Mouse (Mus musculus) erythroblast, adult 5-6 weeks (primary cell): ENCODE measurements around the gene Slc30a2. TPM values are rescaled to one million over a fixed set of nuclear protein-coding genes. Genes with fewer than 3 reads are reported as not detected.
"Not testable (repeated sequence)": the region's sequence is repeated elsewhere in the genome, so short reads cannot be mapped to it uniquely, and the experiment has no call there.

Source experiments
- ATAC-seq: replicated peaks from 2 replicates; pipeline ENCODE4 v1.8.0; 2016; ENCODE audit warnings: moderate number of reproducible peaks, mild to moderate bottlenecking, moderate TSS enrichment, inconsistent platforms; ENCODE audit not compliant: poor library complexity, low FRiP score, severe bottlenecking
- total RNA-seq, 2 experiments: library from RNA; stranded (forward) in 1 of 2; stranded (reverse) in 1 of 2; fragments of 150-400 nt in 1 of 2; fragments of 200-764, 138-1000 nt in 1 of 2; gene quantifications; 2 replicates each; pipeline versions ENCODE4 v1.2.3 to v1.2.4; 2015 to 2017; ENCODE audit warnings: low replicate concordance in 2 of 2

The Slc30a2 gene
- total RNA-seq (2015; ENCODE audit: low replicate concordance), result not detected in 2 replicates
- total RNA-seq (2017; ENCODE audit: low replicate concordance), result not detected in 2 replicates

DNA sequence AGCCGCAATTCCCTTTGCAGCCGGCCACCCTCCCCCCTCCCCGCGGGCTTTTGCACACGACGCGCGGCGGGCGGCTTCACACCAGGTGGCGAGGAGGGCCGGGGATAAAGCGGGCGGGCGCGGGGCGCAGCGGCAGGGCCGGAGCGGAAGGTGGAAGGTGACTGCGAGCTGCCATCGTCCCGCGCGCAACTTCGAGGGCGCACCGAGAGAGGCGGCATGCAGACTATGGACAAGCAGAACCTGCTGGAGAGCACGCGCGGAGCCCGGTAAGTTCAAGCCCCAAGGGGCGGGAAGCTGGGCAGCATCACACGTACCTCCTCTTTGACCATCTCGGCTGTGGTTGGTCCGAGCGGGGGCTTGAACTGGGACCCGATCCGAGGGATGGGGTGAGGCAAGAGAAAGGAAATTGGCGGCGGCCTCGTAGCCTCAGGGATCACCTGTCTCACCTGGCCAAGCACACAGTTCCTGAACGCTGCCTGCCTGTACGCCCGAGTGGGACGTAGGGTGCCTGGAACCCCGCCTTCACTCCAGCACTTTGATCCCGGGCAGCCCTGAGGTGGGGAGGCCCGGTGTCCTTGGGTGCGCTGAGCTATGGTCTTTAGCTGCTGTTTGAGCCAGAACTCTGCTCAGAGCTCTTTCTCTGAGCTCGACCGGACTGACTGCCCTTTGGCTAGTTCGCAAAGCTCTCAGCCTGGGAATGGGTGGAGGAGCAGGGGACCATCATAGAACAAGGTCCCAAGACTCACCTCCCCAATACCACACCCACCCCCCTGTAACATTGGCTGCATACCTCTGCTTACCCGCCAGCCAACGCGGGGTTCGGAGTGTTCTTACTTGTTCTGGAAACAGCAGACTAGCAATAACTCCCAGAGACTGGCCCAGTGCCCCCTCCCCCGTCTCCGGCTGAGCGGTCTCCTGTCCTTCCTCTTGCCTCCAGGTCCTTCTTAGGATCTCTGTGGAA lies at the start of gene Slc30a2:
Gene Slc30a2, plus strand, starts transcription at position 111 of the 961 bp plus-strand sequence.
- ATAC-seq, result no peak

DNA sequence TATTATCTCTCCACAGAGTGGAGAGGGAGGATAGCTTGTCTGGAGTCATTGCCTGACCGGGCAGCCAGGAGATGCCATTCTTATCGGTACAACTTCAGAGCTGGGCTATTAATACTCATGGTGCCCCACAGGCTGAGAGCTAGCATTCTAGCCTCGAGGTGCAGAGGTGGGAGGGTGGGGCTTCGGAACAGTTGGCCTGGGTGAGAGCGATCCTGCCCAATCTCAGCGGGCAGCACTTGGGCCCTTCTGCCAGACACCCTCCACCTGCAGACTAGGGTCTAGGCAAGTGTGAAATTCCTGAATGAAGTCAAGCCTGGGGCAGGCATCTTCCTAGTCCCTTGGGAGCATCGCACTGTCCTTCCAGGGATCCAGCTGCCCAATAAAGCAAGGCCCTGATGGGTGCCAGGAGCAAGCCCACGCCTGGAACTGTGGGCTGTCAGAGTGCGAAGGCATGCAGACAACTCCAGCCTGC lies 49.3 kb upstream of the Slc30a2 start:
- no peak for ATAC-seq

DNA sequence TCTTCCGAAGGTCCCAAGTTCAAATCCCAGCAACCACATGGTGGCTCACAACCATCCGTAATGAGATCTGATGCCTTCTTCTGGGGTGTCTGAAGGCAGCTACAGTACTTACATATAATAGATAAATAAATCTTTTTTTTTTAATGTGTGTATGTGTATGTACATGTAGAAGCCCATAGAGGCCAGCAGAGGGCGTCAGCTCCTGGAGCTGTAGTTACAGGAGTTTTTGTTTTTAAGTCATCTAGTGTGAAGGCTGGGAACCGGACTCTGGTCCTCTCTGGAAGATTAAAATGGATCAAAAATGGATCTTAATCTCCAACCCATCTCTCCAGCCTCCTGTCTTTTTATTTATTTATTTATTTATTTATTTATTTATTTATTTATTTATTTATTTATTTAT lies 46.9 kb upstream of the Slc30a2 start:
- not testable (repeated sequence) for ATAC-seq

DNA sequence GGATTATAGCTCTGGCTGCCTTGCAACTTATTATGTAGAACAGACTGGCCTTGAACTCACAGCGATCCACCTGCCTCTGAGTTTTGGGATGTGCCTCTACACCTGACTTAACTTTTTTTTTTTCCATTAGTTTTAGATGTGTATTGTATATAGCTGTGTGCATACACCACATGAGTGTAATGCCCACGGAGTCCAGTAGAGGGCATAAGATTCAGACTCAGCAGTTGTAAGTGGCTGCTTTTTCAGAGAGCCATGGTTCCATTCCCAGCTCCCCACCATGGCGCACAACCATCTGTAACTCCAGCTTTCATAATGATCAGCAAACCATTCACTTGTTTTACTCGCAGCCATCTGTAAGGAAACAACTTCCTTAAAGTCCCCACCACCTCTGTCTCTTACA lies 46.5 kb upstream of the Slc30a2 start:
- ATAC-seq, result no peak

DNA sequence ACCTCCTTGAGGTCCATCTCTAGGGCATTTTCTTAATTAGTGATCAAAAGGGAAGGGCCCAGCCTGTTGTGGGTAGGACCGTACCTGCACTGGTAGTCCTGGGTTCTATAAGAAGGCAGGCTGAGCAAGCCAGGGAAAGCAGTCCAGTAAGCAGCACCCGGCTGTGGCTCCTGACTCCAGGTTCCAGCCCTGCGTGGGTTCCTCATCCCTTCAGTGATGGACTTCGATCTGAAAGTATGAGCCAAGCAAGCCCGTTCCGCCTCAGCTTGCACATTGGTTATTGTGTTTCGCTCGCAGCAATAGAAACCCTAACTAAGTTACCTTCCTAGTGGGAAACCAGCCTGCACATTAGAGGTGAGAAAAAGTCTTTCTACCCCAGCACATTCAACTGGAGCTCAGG lies 45.6 kb upstream of the Slc30a2 start:
- no peak for ATAC-seq

DNA sequence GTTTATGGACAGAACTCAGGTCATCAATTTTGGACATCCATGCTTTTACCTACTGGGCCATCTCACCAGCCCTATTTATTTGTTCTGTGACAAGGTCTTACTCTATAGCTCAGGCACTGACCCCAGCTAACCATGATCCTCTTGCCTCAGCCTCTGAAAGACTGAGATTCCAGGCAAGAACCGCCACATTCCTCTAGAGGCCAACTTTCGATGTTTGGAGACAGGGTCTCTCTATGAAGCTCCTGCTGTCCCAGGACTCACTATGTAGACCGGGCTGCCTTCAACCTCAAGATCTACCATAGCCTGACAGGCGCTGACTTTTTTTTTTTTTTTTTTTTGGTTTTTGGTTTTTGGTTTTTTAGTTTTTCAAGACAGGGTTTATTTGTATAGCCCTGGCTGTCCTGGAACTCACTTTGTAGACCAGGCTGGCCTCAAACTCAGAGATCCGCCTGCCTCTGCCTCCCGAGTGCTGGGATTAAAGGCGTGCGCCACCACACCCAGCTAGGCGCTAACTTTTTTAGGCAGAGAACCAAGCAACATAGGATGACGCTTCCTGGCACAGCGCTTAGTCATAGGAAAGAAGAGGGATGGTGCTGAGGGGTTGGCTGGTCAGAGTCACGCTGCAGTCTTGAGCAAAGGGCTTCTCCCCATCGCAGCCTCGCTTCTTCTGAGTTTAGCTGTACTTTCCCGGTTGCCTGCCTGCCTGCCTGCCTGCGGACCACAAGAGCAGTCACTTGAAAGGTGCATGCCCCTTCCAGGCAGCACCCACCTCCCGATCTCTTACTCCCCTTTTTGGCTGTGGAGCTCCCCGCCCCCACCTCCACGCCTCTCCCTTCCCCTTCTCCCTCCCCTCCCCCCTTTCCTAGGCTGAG lies 44.1 kb upstream of the Slc30a2 start:
- ATAC-seq, result no peak

DNA sequence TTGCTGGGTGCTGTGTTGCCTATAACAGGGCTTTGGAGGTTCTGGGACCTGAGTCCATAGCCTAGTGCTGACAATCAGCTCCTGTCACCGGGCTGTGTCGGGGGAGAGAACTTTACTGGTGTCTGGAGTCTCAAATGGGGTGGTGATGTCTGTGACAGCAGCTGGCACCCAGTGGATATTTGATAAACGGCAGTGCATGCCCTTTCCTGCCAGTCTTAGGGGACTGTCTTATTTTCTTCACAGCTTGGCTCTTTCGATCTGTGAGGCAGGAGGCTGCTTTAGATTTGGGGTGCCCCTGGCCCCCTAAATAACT lies 43.5 kb upstream of the Slc30a2 start:
- ATAC-seq, result no peak

DNA sequence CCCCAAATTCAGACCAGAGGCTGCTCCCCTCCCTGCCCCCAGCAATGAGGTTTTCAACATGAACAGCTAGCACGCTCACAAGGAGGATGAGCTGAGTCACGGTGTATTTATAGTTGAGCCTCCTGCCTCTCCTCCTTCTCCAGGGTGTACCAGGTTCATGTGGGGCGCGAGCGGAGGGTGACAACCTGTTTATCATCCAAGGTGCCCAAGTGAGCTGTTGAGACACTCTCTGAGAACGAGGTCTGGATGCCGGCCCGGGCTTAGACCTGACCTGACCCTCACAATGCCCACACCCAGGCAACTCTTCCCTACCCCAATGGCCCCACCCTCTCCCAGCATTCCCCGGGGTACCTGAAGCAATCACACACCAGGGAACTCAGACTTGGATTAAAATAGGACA lies 42.7 kb upstream of the Slc30a2 start:
- no peak for ATAC-seq

DNA sequence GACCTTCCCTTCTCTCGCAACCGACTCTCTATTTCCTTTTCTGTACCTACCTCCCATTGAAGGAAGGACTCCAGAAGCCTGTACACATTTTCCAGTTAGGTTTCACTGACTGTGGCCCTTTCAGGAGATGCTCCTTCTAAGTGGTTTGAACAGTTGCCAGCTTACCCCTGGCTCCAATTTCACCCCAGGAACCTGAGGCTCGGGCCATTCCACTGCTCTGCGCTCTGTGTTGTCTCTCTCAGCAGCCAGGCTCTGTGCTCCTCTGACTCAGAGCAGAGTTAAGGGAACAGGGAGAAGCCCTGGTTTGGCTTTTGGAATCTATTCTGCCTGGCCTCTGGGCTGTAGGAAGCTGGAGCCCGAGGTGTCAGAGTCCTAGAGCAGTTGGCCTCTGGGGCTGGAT lies 40.9 kb upstream of the Slc30a2 start:
- no peak for ATAC-seq

DNA sequence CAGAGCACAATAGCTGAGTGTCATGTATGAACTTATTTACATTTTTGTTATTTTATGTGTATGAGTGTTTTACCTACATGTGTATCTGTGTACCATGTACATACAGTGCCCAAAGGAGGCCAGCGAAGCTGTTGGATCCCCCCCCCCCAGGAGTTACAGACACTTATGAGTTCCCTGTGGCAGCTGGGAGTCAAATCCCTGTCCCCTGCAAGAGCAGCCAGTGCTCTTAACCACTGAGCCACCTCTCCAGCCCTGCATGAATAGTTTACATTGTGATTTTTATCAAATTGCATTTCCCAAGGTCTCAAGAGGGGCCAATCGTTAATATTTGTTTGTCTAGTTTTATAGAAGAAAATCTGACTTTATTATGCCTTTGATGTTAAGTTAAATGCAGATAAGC lies 36.0 kb upstream of the Slc30a2 start:
- no peak for ATAC-seq

DNA sequence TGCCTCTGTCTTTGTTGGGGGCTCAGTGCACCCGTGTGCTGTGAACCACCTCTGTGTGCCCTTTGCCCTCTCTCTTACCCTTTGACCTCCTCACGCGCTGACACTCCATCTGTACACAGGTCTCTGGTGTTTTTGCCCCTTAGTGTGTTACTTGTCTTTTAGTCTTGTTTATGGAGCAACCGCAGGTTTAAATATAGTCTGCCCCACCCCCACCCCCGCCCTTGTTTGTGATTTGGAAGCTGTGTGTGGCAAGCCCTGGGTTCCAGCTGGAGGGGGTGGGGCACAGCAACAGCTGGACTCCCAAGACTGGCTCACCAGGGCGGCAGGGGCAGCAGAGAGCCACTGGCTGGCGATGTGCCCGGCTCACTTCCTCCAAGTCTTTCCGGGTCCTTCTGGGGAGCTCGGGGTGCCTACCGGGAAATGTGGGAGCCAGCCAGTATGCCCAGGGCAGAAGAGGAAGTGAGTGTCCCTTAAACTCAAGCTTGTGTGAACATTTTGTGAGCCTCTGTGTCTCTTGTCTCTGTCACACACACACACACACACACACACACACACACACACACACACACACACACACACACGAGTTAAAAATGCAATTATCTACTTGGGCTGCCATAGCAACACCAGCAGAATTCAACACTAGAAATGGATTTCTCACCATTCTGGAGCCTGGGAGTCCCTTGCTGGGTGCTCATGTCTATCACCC lies 35.5 kb upstream of the Slc30a2 start:
- no peak for ATAC-seq

DNA sequence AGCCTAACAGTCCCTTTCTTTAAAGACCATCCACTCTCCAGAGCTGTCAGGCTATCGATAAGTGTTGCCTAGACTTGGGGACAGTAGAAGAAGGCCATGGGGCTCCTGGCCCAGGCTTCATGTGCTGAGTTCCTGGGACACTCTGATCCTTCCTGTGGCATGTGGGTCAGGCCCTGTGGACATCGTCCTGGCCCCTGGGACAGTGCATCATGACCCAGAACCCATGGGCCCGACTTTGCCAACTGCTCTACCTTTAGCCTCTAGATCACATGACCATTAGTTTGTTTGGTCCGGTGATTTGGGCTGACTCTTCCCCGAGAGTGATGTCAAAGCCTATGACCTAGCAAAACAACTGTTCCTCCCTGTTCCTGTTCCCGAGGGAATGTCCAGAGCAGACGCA lies 32.9 kb upstream of the Slc30a2 start:
- no peak for ATAC-seq

DNA sequence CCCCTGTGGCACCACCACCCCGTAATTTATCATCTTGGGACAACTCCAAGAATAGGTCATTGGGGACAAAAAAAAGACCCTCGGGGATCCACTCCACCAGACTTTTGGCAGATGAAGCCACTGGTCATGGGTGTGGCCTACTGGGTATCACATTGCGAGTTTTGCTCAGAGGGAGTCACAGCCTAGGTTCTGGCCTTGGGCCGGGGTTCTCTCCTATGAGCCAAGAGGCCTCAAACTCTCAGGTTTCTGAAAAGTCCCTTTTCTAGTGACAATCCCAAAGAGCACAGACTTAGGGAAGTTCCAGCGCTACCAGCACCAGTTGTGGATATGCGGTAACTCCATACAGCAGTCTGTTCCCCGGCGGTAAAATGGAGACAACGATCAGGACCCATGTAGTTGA lies 32.3 kb upstream of the Slc30a2 start:
- ATAC-seq, result no peak

DNA sequence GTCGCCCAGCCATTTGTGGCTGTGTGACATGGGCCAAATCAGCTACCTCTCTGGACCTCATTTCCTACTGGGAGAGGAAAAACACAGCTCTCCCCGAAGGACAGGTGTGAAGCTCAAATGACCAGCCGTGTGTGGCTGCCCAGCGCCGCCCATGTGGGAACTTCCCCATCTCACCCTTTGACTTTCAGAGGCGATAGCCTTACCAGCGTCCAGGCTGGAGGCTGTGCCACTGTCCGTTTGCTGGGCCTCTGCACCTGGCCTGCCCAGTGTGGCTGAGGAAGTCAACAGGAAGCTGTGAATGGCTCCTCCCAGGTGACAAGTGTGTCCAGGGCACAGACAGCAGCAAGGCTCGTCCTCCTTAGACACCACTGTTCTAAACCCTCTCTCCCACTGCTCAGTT lies 31.2 kb upstream of the Slc30a2 start:
- ATAC-seq, result no peak

DNA sequence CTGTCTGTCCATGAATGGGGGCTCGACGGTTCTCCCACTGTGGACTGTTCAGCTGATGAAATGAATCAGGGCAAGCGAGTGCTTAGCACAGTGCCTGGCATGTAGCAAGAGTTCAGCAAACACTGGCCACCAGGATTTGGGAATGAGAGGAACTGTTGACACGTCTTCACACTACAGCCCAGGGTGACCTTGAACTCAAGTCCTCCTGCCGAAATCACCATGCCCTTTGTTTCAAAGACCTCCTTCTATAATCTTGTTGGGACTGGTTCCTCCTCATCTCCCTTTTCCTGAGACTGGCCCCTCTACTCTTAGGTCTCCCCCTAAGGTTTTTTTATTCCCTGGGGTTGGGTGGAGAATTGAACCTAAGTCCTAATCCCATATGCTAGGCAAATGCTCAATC lies 30.6 kb upstream of the Slc30a2 start:
- ATAC-seq, result no peak

DNA sequence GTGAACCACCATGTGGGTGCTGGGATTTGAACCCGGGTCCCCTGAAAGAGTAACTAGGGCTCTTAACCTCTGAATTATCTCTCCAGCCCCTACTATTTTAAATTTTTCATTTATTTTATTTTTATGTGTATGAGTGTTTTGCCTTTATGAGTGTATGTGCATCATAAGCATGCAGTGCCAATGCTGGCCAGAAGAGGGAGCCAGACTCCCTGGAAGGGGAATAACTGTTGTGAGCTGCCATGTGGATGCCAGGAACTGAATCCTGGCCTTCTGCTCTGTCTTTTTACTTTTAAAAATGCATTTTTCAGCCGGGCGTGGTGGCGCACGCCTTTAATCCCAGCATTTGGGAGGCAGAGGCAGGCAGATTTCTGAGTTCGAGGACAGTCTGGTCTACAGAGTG lies 30.1 kb upstream of the Slc30a2 start:
- no peak for ATAC-seq

DNA sequence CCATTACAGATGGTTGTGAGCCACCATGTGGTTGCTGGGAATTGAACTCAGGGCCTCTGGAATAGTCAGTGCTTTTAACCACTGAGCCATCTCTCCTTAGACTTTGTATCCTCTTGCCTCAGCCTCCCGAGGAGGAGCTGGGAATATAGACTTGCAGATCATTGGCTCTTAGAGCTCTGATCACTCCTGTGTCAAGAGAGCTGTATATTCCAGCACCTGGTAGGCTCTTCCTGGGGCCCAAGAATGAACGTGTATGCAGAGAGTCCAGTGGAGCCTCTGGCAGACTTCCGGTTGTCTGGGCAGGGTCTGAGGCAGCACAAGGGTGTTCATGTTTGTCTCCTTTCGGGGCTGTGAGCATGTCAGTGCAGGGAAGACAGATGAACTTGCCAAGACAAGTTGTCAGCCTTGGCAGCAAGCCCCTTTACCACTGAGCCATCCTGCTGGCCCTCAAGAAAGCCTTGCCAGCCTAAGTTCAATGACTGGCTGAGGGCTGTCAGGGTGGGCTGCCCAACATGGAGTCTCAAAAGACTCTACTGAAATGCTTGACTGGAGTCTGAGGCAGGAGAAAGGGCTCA lies 28.8 kb upstream of the Slc30a2 start:
- no peak for ATAC-seq

DNA sequence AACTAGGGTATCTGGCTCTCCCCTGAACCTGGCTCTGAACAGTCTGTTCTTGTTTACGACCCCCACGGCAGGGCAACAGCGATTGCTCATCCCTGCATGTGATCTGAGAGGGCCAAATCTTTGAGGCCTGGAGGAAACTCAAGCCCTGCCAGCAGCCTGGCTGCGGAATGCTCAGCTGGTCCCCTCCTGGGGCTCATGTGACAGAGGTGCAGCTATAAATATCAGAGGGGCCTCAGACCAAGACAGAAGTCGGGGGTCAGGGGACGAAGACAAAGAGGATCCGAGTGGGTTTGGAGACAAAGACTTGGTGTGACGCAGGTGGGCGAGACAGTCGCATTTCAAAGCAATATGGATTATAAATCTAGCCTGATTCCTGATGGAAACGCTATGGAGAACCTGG lies 28.1 kb upstream of the Slc30a2 start, which contains the start of gene Trim63:
Gene Trim63, plus strand, starts transcription at position 245 of the 400 bp plus-strand sequence.
- ATAC-seq, result no peak

DNA sequence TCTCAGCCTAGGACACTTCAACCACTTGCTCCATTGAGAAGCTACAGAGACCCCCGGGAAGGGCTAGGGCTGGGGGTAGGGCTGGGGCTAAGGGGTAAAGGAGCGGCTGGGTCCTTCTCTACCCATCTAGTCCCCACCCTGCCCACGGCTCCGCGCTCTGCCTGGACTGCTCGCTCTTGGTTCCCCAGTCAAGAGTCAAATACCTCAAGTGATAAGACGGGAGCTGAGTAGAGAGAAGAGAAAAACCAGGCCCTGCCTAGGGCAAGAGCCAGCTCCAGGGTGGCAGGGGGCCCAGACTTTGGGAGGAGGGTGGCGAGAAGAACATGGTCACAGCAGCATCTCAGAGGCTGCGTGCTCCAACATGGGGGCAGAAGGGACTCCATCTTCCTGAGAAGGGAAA lies 27.5 kb upstream of the Slc30a2 start:
- no peak for ATAC-seq

DNA sequence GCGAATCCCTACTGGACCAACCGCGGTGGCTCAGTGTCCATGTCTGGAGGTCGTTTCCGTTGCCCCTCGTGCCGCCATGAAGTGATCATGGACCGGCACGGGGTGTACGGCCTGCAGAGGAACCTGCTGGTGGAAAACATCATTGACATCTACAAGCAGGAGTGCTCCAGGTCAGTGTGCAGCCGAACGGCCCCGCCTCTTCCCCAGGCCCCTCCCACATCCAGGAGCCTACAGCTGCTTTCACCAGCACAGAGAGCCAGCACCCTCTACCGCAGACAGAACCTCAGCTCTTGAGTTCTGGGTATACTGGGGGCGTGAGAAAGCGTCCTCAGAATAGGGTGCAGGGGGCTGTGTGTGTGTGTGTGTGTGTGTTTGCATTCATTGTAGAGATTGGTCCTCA lies 26.6 kb upstream of the Slc30a2 start:
- no peak for ATAC-seq
